Mouse (Mus musculus): ENCODE results near the gene Fgfr2.
"Not testable (repeated sequence)": the region's sequence is repeated elsewhere in the genome, so short reads cannot be mapped to it uniquely, and the experiment has no call there.

The Fgfr2 gene

GRCm38 (mm10) chr7:130613973-130614372 is 2509.2 kb downstream of the Fgfr2 start:
- DNase-seq (ENCODE audit: low spot score in 2 of 2): no peak

GRCm38 (mm10) chr7:130606958-130607357 is 2516.2 kb downstream of the Fgfr2 start:
- DNase-seq (ENCODE audit: low spot score in 2 of 2): no peak

GRCm38 (mm10) chr7:130605111-130605510 is 2518.0 kb downstream of the Fgfr2 start:
- DNase-seq (ENCODE audit: low spot score in 2 of 2): no peak

- no peak for DNase-seq (ENCODE audit: low spot score in 2 of 2)
These were observed 2518.8 kb downstream of the Fgfr2 start for GRCm38 (mm10) chr7:130604390-130604789.

- DNase-seq (ENCODE audit: low spot score in 2 of 2): peak in 1 of 2 experiments; percentile 21
These were observed 2519.6 kb downstream of the Fgfr2 start for GRCm38 (mm10) chr7:130603556-130603955.

- no peak for DNase-seq (ENCODE audit: low spot score in 2 of 2)
These were observed 2520.3 kb downstream of the Fgfr2 start for GRCm38 (mm10) chr7:130602804-130603203.

- no peak for DNase-seq (ENCODE audit: low spot score in 2 of 2)
These were observed 2522.6 kb downstream of the Fgfr2 start for GRCm38 (mm10) chr7:130600546-130600945.

- DNase-seq (ENCODE audit: low spot score in 2 of 2): no peak
These were observed 2523.1 kb downstream of the Fgfr2 start for GRCm38 (mm10) chr7:130600074-130600473.

- no peak for DNase-seq (ENCODE audit: low spot score in 2 of 2)
These were observed 2525.6 kb downstream of the Fgfr2 start for GRCm38 (mm10) chr7:130597546-130597945.

- not testable (repeated sequence) for DNase-seq (ENCODE audit: low spot score in 2 of 2)
These were observed 2526.9 kb downstream of the Fgfr2 start for GRCm38 (mm10) chr7:130596079-130596855.

- not testable (repeated sequence) for DNase-seq (ENCODE audit: low spot score in 2 of 2)
These were observed 2529.5 kb downstream of the Fgfr2 start for GRCm38 (mm10) chr7:130593375-130594239.

GRCm38 (mm10) chr7:130592975-130593374 is 2530.2 kb downstream of the Fgfr2 start:
- not testable (repeated sequence) for DNase-seq (ENCODE audit: low spot score in 2 of 2)

- no peak for DNase-seq (ENCODE audit: low spot score in 2 of 2)
These were observed 2532.2 kb downstream of the Fgfr2 start for GRCm38 (mm10) chr7:130590845-130591437.

- DNase-seq (ENCODE audit: low spot score in 2 of 2): no peak
These were observed 2532.9 kb downstream of the Fgfr2 start for GRCm38 (mm10) chr7:130590081-130590828.

GRCm38 (mm10) chr7:130586521-130587072 is 2536.6 kb downstream of the Fgfr2 start:
- no peak for DNase-seq (ENCODE audit: low spot score in 2 of 2)

GRCm38 (mm10) chr7:130578607-130579006 is 2544.5 kb downstream of the Fgfr2 start:
- DNase-seq (ENCODE audit: low spot score in 2 of 2): no peak

- DNase-seq (ENCODE audit: low spot score in 2 of 2): no peak
These were observed 2545.1 kb downstream of the Fgfr2 start for GRCm38 (mm10) chr7:130578066-130578465.

- DNase-seq (ENCODE audit: low spot score in 2 of 2): no peak
These were observed 2545.7 kb downstream of the Fgfr2 start, which contains the start of gene Tacc2 for GRCm38 (mm10) chr7:130577388-130578003. Gene Tacc2, plus strand, starts transcription at chr7:130577438.

GRCm38 (mm10) chr7:130576981-130577380 is 2546.2 kb downstream of the Fgfr2 start:
- no peak for DNase-seq (ENCODE audit: low spot score in 2 of 2)

GRCm38 (mm10) chr7:130574211-130574991 is 2548.7 kb downstream of the Fgfr2 start:
- DNase-seq (ENCODE audit: low spot score in 2 of 2): no peak
